Mouse (Mus musculus) heart, adult 9 months (tissue): ENCODE data around the gene Gm10772.
"Not testable (repeated sequence)": the region's sequence is repeated elsewhere in the genome, so short reads cannot be mapped to it uniquely, and the experiment has no call there.

Experiments
- DNase-seq, 2 experiments: peaks; one replicate each; pipeline ENCODE4 v3.0.0; 2022; ENCODE audit warnings: low spot score in 2 of 2

Gm10772 gene

DNA sequence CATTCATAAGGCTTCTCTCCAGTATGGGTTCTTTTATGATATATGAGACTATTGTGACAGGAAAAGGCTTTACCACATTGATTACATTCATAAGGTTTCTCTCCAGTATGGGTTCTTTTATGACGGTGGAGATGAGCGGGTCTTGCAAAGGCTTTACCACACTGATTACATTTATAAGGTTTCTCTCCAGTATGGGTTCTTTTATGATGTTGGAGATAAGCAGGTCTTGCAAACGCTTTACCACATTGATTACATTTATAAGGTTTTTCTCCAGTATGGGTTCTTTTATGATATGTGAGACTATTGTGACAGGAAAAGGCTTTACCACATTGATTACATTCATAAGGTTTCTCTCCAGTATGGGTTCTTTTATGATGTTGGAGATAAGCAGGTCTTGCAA, at the start of gene Gm10772:
TSS of gene Gm10772 (minus strand) at position 101 of the 400 bp plus-strand sequence.
- not testable (repeated sequence) for DNase-seq

DNA sequence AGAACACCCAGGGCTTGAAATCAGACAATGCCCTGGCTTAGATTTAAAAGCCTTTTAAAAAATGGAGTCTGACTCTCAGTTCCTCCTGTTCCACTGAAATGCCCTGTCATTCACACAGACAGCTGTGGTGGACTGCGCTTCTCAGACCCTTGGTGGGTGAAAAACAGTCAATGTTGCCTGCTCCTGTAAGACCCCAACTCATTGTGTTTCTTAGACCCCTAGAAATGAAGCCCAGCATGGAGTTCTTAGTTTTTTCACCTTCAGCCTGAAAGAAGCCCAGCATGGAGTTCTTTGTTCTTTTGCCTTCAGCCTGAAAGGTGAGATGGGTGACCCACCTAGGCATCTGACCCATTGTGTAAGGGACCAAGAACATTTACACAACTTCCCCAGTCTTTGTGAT, 36.5 kb upstream of the Gm10772 start:
- DNase-seq, result not testable (repeated sequence)

DNA sequence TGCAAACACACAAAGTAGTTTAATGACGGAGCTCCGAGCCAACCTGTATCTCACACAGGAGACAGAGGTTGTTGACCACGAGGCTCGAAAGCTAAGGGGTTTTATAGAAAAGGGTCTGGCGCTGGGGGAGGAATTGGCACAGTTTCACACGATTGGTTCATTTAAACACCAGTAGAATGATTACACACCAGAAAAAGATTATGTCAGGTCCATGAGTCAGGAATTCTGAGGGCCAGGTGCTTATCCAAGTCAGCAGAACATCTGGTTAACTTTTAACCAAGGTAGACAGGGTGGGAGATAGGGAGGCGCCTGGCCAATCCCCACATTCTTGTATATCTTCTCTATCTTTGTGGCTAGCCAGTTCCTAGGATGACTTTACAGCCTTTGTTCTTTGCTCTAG, 35.8 kb upstream of the Gm10772 start:
- DNase-seq, result not testable (repeated sequence)

DNA sequence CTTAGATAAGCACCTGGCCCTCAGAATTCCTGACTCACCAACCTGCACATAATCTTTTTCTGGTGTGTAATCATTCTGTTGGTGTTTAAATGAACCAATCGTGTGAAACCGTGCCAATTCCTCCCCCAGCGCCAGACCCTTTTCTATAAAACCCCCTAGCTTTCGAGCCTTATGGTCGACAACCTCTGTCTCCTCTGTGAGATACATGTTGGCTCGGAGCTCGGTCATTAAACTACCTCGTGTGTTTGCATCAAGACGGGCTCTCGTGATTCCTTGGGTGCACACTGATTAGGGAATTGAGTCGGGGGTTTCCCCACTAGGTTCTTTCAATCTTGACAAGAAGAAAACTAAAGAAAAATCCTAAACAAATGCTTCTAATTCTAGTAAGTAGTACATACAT, 13.0 kb downstream of the Gm10772 start:
- DNase-seq, result no peak

DNA sequence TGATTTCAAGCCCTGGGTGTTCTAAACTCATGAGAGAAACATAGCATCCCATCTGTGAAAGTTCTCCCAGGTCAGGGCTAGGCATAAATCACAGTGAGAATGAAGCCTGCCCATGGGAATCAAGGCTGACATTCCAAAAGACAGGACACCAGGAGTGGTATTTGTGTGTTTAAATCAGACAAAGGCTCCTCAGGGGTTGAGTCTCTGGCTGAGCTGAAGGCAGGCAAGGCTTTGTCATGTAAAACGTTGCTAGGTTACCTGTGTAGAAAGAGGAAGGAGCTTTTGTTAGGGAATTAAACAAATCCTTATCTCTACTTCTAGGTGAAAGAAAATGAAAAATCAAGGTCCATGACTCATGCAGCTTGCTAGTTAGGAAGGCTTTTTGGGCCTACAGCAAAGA, 13.6 kb downstream of the Gm10772 start:
- not testable (repeated sequence) for DNase-seq

DNA sequence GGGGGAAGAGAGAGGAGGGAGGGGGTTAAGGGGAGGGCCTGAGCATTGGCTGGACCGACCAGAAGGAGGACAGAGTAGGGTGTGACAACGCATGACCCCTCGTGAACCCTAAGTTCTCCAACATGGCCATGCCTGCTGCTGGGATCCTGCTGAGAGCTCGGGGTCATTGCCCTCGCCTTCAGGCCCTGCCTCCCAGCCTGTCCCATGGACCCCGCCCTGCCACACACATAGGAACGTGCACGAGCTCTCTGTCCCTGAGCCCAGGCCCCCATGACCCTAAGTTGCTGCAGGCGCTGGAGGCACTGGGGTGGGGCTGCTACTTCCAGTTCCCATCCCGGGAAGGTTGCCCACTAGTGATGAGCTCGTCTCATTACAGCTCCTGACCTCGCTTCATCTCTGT, 48.2 kb downstream of the Gm10772 start:
- DNase-seq, result not testable (repeated sequence)
